Mouse (Mus musculus): Measurements from ENCODE around the gene Col1a2. TPM values are rescaled to one million over a fixed set of nuclear protein-coding genes. Genes with fewer than 3 reads are reported as not detected.

Col1a2 gene
- polyA plus RNA-seq, 1 experiment from 2014 or later: 892 TPM

DNA sequence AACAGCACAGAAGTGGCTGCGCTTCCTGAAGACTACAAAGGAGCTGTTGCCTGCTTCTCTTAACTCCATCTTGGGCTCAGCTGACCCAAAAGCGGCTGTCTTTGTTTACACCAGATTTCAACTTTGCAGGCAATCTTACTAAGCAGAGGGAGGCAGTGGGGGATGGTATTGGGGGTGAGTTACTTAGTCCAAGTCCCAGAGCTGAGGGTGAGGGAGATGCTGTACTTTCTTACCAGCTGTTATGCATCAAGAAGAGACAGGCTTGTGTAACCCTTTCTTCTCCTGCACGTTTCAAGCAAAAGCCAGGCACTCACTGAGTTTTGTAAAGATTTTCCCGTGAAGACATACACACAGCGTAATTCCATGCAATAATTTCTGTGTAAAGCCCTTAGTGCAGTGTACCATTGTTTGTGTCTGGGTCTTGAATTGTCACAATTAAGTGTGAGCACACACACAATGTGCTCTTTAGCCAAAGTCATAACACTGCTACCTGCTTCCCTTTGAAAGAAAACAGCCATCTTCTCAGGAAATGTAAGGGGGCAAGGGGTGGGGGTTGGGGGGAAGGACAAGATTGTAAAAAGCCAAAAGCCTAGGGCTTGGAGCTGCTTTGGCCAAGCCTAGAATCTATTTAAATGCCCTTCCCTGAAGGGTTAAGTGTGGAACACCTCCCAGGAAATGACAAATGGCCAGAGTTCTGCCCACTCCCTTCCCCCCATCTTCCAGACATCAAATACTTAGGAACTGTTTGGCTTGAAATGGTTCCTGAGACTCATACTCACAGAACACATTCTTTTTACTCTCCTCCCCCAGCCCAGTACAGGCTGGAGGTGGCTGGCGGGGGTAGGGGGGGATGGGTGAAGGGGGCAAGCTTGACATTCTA lies 15.0 kb upstream of the Col1a2 start:
- Histone ChIP-seq H3K4me3 (peak overlapping the region; percentile 9), H3K36me3 (no peaks in the 10 kb centered on the region), H3K4me2 (peak overlapping the region; percentile 51), H3K27me3 (no peaks in the 10 kb centered on the region), H3K9ac (no peak overlapping the region), H3K27ac (peak overlapping the region; percentile 96), H3K4me1 (peaks cover 49% of the 10 kb centered on the region), H3K9me3 (no peaks in the 10 kb centered on the region)
- WGBS: 16% methylated on average over 6 of the region's 6 CpGs
- ATAC-seq (ENCODE audit: insufficient number of reproducible peaks, insufficient read depth, low FRiP score, low TSS enrichment, low read depth): peak; percentile 88

DNA sequence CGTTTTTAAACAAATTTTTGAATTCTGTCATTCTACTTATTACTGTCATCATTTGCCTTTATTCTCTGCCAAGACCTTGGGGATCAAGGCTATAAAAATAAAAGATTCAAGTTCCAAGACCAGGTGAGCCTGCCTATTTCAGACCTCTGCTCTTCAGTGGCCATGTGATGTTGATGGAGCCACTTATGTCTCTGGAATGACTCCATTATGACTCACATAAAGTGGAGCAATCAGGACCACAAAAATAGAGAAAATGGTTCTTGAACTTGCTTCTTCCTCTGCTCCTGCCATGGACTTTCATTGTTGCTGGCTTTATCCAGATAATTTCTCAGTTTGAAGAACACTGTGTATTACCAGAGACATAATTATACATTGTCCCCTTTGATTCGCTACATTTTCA lies 10.9 kb upstream of the Col1a2 start:
- WGBS: 82% methylated on average over 2 of the region's 2 CpGs
- Histone ChIP-seq H3K4me3 (no peak overlapping the region), H3K4me1 (peaks cover 20% of the 10 kb centered on the region), H3K27me3 (no peaks in the 10 kb centered on the region), H3K9ac (no peak overlapping the region), H3K27ac (no peak overlapping the region), H3K36me3 (no peaks in the 10 kb centered on the region), H3K4me2 (no peak overlapping the region), H3K9me3 (no peaks in the 10 kb centered on the region)
- ATAC-seq (ENCODE audit: insufficient number of reproducible peaks, insufficient read depth, low FRiP score, low TSS enrichment, low read depth): no peak

DNA sequence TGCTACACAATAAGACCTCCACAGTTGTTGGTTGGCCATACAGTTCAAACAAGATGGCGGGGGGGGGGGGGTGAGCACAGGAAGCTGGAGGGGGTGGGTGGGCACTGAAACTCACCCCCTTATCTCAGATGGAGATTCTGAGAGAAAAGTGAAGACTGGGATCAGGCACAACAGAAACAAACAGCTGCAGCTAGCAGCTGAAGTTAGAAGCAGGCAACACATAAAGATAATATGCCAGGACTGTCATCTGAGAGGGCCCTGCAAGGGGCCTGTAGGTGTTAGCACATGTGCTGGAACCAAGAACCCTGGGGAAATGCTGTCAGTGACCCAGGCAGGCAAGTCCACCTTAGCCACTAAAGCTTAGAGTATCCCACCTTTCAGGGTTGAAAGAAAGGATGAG lies 8.2 kb upstream of the Col1a2 start:
- Histone ChIP-seq H3K27ac (no peak overlapping the region), H3K9ac (no peak overlapping the region), H3K36me3 (no peaks in the 10 kb centered on the region), H3K4me1 (no peaks in the 10 kb centered on the region), H3K27me3 (no peaks in the 10 kb centered on the region), H3K9me3 (no peaks in the 10 kb centered on the region), H3K4me3 (no peak overlapping the region), H3K4me2 (no peak overlapping the region)
- 88% methylated on average over 1 of the region's 1 CpGs for WGBS
- no peak for ATAC-seq (ENCODE audit: insufficient number of reproducible peaks, insufficient read depth, low FRiP score, low TSS enrichment, low read depth)

DNA sequence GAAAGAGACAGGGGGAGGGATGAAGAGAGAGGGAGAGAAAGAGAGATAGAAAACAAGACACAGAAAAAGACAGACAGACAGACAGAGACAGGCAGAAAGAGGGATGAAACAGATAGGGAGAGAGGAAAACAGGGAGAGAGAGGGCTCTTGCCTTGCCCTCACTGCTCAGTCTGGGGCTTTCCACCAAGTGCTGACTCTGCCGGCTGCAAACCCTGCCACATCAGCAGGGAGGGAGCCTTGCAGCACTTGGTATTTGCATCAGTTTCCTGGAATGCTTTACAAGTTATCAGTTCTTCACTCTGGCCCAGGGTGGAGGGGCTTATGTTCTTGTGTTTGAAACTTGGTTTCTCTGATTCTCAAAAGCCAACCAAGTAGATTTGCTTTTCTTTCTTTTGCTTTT lies 1.5 kb upstream of the Col1a2 start:
- H3K9ac ChIP-seq: no peak overlapping the region
- H3K4me2 ChIP-seq: no peak overlapping the region
- 0% methylated on average over 1 of the region's 1 CpGs for WGBS
- H3K27ac ChIP-seq: no peak overlapping the region; the same call in 1 of the 2 replicates
- peaks cover 21% of the 10 kb centered on the region for H3K4me1 ChIP-seq
- H3K36me3 ChIP-seq: no peaks in the 10 kb centered on the region
- no peak for ATAC-seq (ENCODE audit: insufficient number of reproducible peaks, insufficient read depth, low FRiP score, low TSS enrichment, low read depth)
- no peaks in the 10 kb centered on the region for H3K27me3 ChIP-seq
- no peaks in the 10 kb centered on the region for H3K9me3 ChIP-seq
- no peak overlapping the region for H3K4me3 ChIP-seq

DNA sequence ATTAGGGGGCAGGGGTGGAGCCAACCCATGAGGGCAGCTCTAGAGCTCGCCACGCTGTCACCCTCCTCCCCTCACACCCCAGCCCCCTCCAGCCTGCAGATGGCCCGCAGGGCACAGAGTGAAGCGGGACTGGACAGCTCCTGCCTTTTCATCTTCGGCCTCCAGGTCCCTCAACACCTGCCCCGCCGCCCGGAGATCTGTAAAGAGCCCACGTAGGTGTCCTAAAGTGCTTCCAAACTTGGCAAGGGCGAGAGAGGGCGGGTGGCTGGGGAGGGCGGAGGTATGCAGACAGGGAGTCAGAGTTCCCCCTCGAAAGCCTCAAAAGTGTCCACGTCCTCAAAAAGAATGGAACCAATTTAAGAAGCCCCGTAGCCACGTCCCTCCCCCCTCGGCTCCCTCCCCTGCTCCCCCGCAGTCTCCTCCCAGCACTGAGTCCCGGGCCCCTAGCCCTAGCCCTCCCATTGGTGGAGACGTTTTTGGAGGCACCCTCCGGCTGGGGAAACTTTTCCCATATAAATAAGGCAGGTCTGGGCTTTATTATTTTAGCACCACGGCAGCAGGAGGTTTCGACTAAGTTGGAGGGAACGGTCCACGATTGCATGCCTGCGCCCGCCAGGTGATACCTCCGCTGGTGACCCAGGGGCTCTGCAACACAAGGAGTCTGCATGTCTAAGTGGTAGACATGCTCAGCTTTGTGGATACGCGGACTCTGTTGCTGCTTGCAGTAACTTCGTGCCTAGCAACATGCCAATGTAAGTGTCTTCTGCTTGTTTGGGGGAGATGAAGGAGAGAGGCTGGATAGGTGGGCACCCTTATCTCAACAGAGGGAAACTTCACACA lies 764 bp downstream of the Col1a2 start:
- Histone ChIP-seq H3K27ac (peak overlapping the region; percentile 96), H3K9me3 (no peaks in the 10 kb centered on the region), H3K4me2 (peak overlapping the region; percentile 74), H3K4me3 (peak overlapping the region; percentile 62), H3K36me3 (peaks cover 10% of the 10 kb centered on the region), H3K9ac (peak overlapping the region; percentile 84), H3K4me1 (peaks cover 31% of the 10 kb centered on the region), H3K27me3 (no peaks in the 10 kb centered on the region)
- ATAC-seq (ENCODE audit: insufficient number of reproducible peaks, insufficient read depth, low FRiP score, low TSS enrichment, low read depth): peak; percentile 96
- under 1% methylated on average over 31 of the region's 31 CpGs for WGBS

DNA sequence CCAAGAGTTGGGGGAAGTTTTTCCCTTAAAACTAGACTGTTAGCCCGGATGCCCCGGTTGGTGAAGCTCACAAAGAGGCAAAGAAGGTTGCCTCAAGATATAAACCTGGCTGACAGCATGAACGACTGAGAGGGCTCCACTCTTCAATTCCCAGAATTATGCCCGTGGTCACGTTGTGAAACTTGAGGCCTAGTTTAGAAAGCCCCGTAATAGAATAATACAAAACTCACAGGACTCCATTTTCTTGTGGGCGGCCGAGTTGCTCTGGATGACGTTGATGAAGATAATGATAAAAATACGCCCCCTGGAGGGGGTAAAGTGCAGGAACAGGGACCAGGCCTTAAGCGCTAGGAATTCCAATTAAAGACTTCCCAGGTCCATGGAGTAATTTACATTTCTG lies 1.5 kb downstream of the Col1a2 start:
- peak overlapping the region; percentile 84 for H3K9ac ChIP-seq
- peak overlapping the region; percentile 96 for H3K27ac ChIP-seq
- 2% methylated on average over 11 of the region's 11 CpGs for WGBS
- H3K4me3 ChIP-seq: peak overlapping the region; percentile 62
- ATAC-seq (ENCODE audit: insufficient number of reproducible peaks, insufficient read depth, low FRiP score, low TSS enrichment, low read depth): no peak
- peaks cover 33% of the 10 kb centered on the region for H3K4me1 ChIP-seq
- peaks cover 18% of the 10 kb centered on the region for H3K36me3 ChIP-seq
- H3K4me2 ChIP-seq: peak overlapping the region; percentile 74
- H3K27me3 ChIP-seq: no peaks in the 10 kb centered on the region
- no peaks in the 10 kb centered on the region for H3K9me3 ChIP-seq

DNA sequence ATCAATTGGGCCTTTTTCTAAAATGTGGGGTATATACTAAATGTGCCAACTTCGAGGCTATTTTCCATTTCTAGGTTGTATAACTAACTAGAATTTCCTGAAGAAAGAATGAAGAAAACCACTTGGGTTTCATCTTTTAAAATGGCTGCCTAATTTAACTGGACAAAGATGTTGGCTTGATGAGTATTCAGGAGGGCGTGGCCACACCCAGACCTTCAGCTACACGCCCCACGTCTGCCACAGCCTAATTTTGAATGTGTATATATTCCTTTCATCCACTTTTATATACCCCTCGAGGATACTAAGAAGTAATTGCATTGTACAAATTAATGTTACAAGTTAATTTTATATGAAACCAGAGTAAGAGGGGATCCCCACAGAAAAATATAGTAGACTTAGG lies 2.2 kb downstream of the Col1a2 start:
- Histone ChIP-seq H3K4me1 (peaks cover 33% of the 10 kb centered on the region), H3K27me3 (no peaks in the 10 kb centered on the region), H3K9me3 (no peaks in the 10 kb centered on the region), H3K36me3 (peaks cover 22% of the 10 kb centered on the region), H3K4me3 (peak overlapping the region; percentile 62), H3K9ac (peak overlapping the region; percentile 84), H3K4me2 (peak overlapping the region; percentile 74), H3K27ac (peak overlapping the region; percentile 96)
- no peak for ATAC-seq (ENCODE audit: insufficient number of reproducible peaks, insufficient read depth, low FRiP score, low TSS enrichment, low read depth)
- WGBS: 34% methylated on average over 5 of the region's 5 CpGs

DNA sequence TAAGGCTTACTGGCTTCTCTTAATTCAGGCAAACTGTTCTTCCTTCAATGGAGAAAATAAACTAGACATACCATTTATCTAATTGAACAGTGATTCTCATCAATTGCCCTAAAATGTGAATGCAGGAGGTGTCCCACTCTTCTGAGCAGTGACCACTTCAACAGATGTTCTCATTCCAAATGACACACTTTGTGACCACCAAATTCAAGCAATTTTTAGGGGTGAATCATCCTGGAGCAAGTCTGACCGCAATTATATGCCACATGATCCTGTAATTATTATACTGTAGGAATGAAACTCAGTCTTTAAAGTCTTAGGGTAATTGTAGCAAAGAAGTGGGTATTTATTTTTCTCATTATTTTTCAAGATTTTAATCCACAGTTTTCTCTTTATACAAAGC lies 2.7 kb downstream of the Col1a2 start:
- H3K4me1 ChIP-seq: peaks cover 33% of the 10 kb centered on the region
- H3K4me2 ChIP-seq: peak overlapping the region; percentile 74
- no peak for ATAC-seq (ENCODE audit: insufficient number of reproducible peaks, insufficient read depth, low FRiP score, low TSS enrichment, low read depth)
- peak overlapping the region; percentile 57; the same call in 1 of the 2 replicates for H3K9ac ChIP-seq
- no peaks in the 10 kb centered on the region for H3K27me3 ChIP-seq
- H3K36me3 ChIP-seq: peaks cover 27% of the 10 kb centered on the region
- peak overlapping the region; percentile 62 for H3K4me3 ChIP-seq
- no peaks in the 10 kb centered on the region for H3K9me3 ChIP-seq
- WGBS: 24% methylated on average over 1 of the region's 1 CpGs
- no peak overlapping the region for H3K27ac ChIP-seq

DNA sequence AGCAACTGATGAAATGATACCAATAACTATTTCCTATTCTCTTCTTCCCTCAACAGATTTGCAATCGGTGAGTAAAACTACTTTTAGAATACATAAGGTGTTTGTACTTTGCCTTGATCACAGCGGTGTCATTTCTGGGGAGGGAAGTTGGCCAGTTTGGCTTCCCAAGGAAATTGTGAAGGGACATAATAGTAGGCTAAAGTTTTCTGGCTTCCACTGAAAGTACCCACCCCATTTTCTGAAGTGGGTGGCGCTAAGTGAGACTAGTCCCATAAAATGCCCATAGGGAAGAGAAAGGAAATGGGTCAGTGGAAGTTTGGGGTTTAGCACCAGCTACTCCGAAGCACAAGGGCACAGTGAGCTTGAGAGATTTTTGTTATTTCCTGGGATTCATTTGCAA lies 3.7 kb downstream of the Col1a2 start:
- H3K4me3 ChIP-seq: peak overlapping the region; percentile 62
- 75% methylated on average over 4 of the region's 4 CpGs for WGBS
- H3K27me3 ChIP-seq: no peaks in the 10 kb centered on the region
- no peak overlapping the region for H3K27ac ChIP-seq
- peak overlapping the region; percentile 74 for H3K4me2 ChIP-seq
- no peaks in the 10 kb centered on the region for H3K9me3 ChIP-seq
- no peak for ATAC-seq (ENCODE audit: insufficient number of reproducible peaks, insufficient read depth, low FRiP score, low TSS enrichment, low read depth)
- peak overlapping the region; percentile 58; the same call in 1 of the 2 replicates for H3K9ac ChIP-seq
- peaks cover 27% of the 10 kb centered on the region for H3K4me1 ChIP-seq
- H3K36me3 ChIP-seq: peaks cover 34% of the 10 kb centered on the region

DNA sequence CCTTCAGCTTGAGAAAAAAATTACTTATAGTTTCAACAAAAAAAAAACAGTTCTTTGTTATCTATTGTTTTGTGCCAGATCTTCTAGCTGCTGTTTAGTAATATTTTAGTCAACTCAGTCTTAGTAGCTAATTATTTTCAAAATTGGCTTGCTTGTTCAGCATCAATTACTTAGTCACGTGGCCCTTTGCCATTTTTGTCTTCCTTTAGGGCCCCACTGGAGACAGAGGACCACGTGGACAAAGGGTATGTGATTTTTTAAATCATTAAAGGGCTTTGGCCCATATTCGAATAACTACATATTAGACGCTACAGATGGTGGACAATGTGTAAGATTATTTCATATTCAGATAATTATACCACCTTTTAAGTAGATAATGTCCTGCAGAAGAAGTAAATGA lies 4.8 kb downstream of the Col1a2 start:
- Histone ChIP-seq H3K4me2 (peak overlapping the region; percentile 26; the same call in 1 of the 2 replicates), H3K4me3 (no peak overlapping the region)

DNA sequence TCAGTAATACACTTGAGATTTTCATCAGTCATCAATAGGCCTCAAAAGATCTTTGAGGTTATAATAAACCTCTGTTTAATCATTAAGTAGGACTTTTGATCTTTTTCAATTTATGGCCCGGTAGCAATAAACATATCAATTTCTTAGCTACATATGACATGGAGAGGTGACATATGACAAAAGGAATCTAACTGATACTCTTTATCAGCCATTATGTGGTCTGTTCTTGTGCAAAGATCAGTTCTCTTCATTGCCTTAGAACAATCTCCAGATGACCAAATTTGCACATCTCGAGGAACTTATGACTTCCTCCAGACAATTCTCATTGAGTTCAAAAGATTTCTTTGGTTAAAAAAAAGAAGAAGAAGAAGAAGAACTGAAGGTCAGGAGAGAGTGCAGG lies 10.1 kb downstream of the Col1a2 start:
- Histone ChIP-seq H3K4me1 (peaks cover 12% of the 10 kb centered on the region; the same call in 1 of the 2 replicates), H3K9me3 (no peaks in the 10 kb centered on the region), H3K4me3 (no peak overlapping the region), H3K9ac (no peak overlapping the region), H3K27ac (no peak overlapping the region), H3K27me3 (no peaks in the 10 kb centered on the region), H3K36me3 (peaks cover 81% of the 10 kb centered on the region), H3K4me2 (no peak overlapping the region)
- 91% methylated on average over 2 of the region's 2 CpGs for WGBS
- ATAC-seq (ENCODE audit: insufficient number of reproducible peaks, insufficient read depth, low FRiP score, low TSS enrichment, low read depth): no peak

More for the DNA sequence above, 4.8 kb downstream of the Col1a2 start:
- ATAC-seq (ENCODE audit: insufficient number of reproducible peaks, insufficient read depth, low FRiP score, low TSS enrichment, low read depth): no peak
- H3K27ac ChIP-seq: no peak overlapping the region
- no peak overlapping the region for H3K9ac ChIP-seq
- H3K4me1 ChIP-seq: peaks cover 21% of the 10 kb centered on the region
- no peaks in the 10 kb centered on the region for H3K9me3 ChIP-seq
- 74% methylated on average over 4 of the region's 4 CpGs for WGBS
- H3K27me3 ChIP-seq: no peaks in the 10 kb centered on the region
- H3K36me3 ChIP-seq: peaks cover 37% of the 10 kb centered on the region
